Mouse (Mus musculus): ENCODE measurements around the gene Spdye4c. TPM values are rescaled to one million over a fixed set of nuclear protein-coding genes. Genes with fewer than 3 reads are reported as not detected.

Gene Spdye4c
- polyA plus RNA-seq, 1 experiment from 2014 or later, result not detected

DNA sequence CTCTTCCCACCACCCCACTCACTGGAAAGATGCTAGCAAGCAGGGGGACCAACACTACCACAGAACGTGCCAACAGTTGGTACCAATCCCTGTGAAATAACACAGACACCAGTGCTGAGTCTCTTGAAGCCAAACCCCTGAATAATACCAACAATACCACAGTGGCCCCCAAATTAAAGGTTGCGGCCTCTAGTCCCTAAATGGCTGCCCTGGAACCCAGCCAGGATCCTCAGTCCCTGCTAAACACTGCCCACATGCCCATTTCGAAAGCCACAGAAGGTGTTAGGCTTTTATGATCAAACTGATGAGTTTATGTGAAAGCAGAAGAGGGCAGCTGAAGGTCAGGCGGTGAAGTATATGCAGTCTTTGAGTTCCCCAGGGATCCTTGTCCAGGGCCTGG is 20.0 kb upstream of the Spdye4c start:
- DNase-seq (ENCODE audit: low spot score) (no peak), ATAC-seq (ENCODE audit: insufficient number of reproducible peaks, low FRiP score, low TSS enrichment, low read depth) (no peak)
- H3K9ac ChIP-seq (ENCODE audit: low read length), result no peak overlapping the region
- H3K27ac ChIP-seq (replicated peaks; ENCODE audit: low read depth, low read length), result no peak overlapping the region
- no peaks in the 10 kb centered on the region for H3K9me3 ChIP-seq (ENCODE audit: control insufficient read depth, low read length)
- H3K27me3 ChIP-seq (ENCODE audit: control insufficient read depth, insufficient read depth, low read length), result no peaks in the 10 kb centered on the region
- H3K4me1 ChIP-seq (ENCODE audit: control insufficient read depth, insufficient read depth, low read length), result no peaks in the 10 kb centered on the region
- H3K4me2 ChIP-seq (ENCODE audit: low read depth, severe bottlenecking), result no peak overlapping the region
- H3K4me3 ChIP-seq (ENCODE audit: low read depth, low read length), result no peak overlapping the region
- WGBS, result 63% methylated on average over 4 of the region's 4 CpGs
- H3K36me3 ChIP-seq (ENCODE audit: control insufficient read depth, insufficient read depth, low read length), result no peaks in the 10 kb centered on the region

GRCm38 (mm10) chr2:128572726-128573624 is 18.0 kb upstream of the Spdye4c start:
- no peaks in the 10 kb centered on the region for H3K27me3 ChIP-seq (ENCODE audit: control insufficient read depth, insufficient read depth, low read length)
- H3K4me2 ChIP-seq (ENCODE audit: low read depth, severe bottlenecking), result no peak overlapping the region
- WGBS, result 53% methylated on average over 16 of the region's 16 CpGs
- no peak overlapping the region for H3K4me3 ChIP-seq (ENCODE audit: low read depth, low read length)
- no peak overlapping the region for H3K27ac ChIP-seq (replicated peaks; ENCODE audit: low read depth, low read length)
- no peak overlapping the region for H3K9ac ChIP-seq (ENCODE audit: low read length)
- no peaks in the 10 kb centered on the region for H3K4me1 ChIP-seq (ENCODE audit: control insufficient read depth, insufficient read depth, low read length)
- no peaks in the 10 kb centered on the region for H3K9me3 ChIP-seq (ENCODE audit: control insufficient read depth, low read length)
- DNase-seq (ENCODE audit: low spot score) (peak; percentile 92), ATAC-seq (ENCODE audit: insufficient number of reproducible peaks, low FRiP score, low TSS enrichment, low read depth) (no peak; the same call in 1 of the 2 replicates)
- no peaks in the 10 kb centered on the region for H3K36me3 ChIP-seq (ENCODE audit: control insufficient read depth, insufficient read depth, low read length)

DNA sequence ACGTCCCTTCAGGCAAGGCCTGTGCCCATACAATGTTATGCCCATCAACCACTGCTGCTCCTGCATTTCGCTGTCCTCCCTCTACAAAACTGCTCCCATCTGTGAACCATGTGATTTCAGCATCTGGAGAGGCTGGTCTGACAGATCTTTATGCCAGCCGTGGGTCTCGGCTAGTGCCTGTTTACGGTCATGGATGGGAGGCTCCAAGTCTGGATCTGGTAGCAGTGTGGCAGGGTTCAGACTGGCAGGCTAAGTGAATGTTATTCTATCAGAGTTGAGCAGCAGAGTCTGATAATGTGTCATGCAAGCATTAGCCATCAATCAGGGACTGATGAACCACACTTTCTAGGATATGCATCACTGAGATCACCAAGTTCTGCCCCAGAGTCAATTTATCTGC is 8.1 kb upstream of the Spdye4c start:
- 64% methylated on average over 5 of the region's 5 CpGs for WGBS
- Histone ChIP-seq H3K27ac (replicated peaks; ENCODE audit: low read depth, low read length) (no peak overlapping the region), H3K9ac (ENCODE audit: low read length) (no peak overlapping the region), H3K4me3 (ENCODE audit: low read depth, low read length) (no peak overlapping the region), H3K36me3 (ENCODE audit: control insufficient read depth, insufficient read depth, low read length) (no peaks in the 10 kb centered on the region), H3K4me1 (ENCODE audit: control insufficient read depth, insufficient read depth, low read length) (no peaks in the 10 kb centered on the region), H3K27me3 (ENCODE audit: control insufficient read depth, insufficient read depth, low read length) (no peaks in the 10 kb centered on the region), H3K4me2 (ENCODE audit: low read depth, severe bottlenecking) (no peak overlapping the region), H3K9me3 (ENCODE audit: control insufficient read depth, low read length) (no peaks in the 10 kb centered on the region)
- ATAC-seq (ENCODE audit: insufficient number of reproducible peaks, low FRiP score, low TSS enrichment, low read depth) (no peak), DNase-seq (ENCODE audit: low spot score) (no peak)

- Histone ChIP-seq H3K27me3 (ENCODE audit: control insufficient read depth, insufficient read depth, low read length) (no peaks in the 10 kb centered on the region), H3K9ac (ENCODE audit: low read length) (no peak overlapping the region), H3K27ac (replicated peaks; ENCODE audit: low read depth, low read length) (no peak overlapping the region), H3K4me3 (ENCODE audit: low read depth, low read length) (no peak overlapping the region), H3K36me3 (ENCODE audit: control insufficient read depth, insufficient read depth, low read length) (no peaks in the 10 kb centered on the region), H3K4me1 (ENCODE audit: control insufficient read depth, insufficient read depth, low read length) (no peaks in the 10 kb centered on the region), H3K9me3 (ENCODE audit: control insufficient read depth, low read length) (no peaks in the 10 kb centered on the region), H3K4me2 (ENCODE audit: low read depth, severe bottlenecking) (no peak overlapping the region)
- ATAC-seq (ENCODE audit: insufficient number of reproducible peaks, low FRiP score, low TSS enrichment, low read depth) (no peak), DNase-seq (ENCODE audit: low spot score) (no peak)
- 92% methylated on average over 7 of the region's 7 CpGs for WGBS
These were observed 1.3 kb downstream of the Spdye4c start for GRCm38 (mm10) chr2:128592301-128592700.

- DNase-seq (ENCODE audit: low spot score), result no peak
- Histone ChIP-seq H3K27me3 (ENCODE audit: control insufficient read depth, insufficient read depth, low read length) (no peaks in the 10 kb centered on the region), H3K36me3 (ENCODE audit: control insufficient read depth, insufficient read depth, low read length) (no peaks in the 10 kb centered on the region), H3K4me1 (ENCODE audit: control insufficient read depth, insufficient read depth, low read length) (no peaks in the 10 kb centered on the region), H3K4me3 (ENCODE audit: low read depth, low read length) (no peak overlapping the region), H3K9ac (ENCODE audit: low read length) (no peak overlapping the region), H3K9me3 (ENCODE audit: control insufficient read depth, low read length) (no peaks in the 10 kb centered on the region), H3K27ac (replicated peaks; ENCODE audit: low read depth, low read length) (no peak overlapping the region), H3K4me2 (ENCODE audit: low read depth, severe bottlenecking) (no peak overlapping the region)
- ATAC-seq (ENCODE audit: insufficient number of reproducible peaks, low FRiP score, low TSS enrichment, low read depth), result no peak
- 37% methylated on average over 2 of the region's 2 CpGs for WGBS
These were observed 10.5 kb downstream of the Spdye4c start for GRCm38 (mm10) chr2:128601534-128601933.

DNA sequence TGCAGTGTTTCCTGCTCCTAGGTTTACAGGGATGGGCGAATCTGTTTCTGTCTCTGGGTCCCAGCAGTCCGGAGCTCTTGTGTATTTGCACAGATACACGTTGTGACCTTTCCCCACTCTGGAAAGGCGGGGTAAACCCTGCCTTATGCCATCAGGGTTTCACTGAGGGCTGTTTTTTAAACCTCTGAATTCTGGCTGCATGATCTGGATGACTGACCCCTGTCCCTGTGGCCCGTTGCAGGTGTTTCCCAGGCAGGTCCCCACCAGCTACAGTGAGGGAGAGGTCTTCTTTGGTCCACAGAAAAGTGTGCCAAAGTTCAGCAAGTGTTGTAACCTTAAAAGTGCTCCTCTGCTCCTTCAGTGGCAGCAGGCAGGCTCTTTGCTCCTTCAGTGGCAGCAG is 18.3 kb downstream of the Spdye4c start:
- peaks cover 15% of the 10 kb centered on the region for H3K36me3 ChIP-seq (ENCODE audit: control insufficient read depth, insufficient read depth, low read length)
- no peak overlapping the region for H3K9ac ChIP-seq (ENCODE audit: low read length)
- no peak overlapping the region for H3K27ac ChIP-seq (replicated peaks; ENCODE audit: low read depth, low read length)
- DNase-seq (ENCODE audit: low spot score) (no peak), ATAC-seq (ENCODE audit: insufficient number of reproducible peaks, low FRiP score, low TSS enrichment, low read depth) (no peak)
- H3K27me3 ChIP-seq (ENCODE audit: control insufficient read depth, insufficient read depth, low read length), result no peaks in the 10 kb centered on the region
- H3K9me3 ChIP-seq (ENCODE audit: control insufficient read depth, low read length), result no peaks in the 10 kb centered on the region; the same call in 1 of the 2 replicates
- H3K4me1 ChIP-seq (ENCODE audit: control insufficient read depth, insufficient read depth, low read length), result no peaks in the 10 kb centered on the region
- WGBS, result 87% methylated on average over 5 of the region's 5 CpGs
- no peak overlapping the region for H3K4me2 ChIP-seq (ENCODE audit: low read depth, severe bottlenecking)
- H3K4me3 ChIP-seq (ENCODE audit: low read depth, low read length), result no peak overlapping the region

DNA sequence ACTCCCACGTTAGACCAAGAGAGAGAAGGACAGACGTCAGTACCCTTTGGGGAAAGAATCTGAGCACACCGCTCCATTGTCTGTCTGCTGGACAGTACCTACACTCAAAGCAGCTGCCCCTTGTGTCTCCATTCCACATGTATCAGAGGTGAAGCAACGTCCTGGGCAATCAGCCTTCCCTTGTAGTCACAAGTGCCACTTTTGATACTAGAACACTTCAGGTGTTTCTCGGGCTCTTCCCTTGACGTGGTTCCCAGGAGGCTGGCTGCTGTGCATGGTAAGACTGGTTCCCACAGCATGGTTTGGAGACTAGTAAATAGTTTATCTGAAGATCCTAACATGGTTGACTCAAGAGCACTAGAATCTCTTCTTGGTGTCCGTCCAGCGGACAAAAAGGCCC is 20.2 kb downstream of the Spdye4c start:
- Histone ChIP-seq H3K36me3 (ENCODE audit: control insufficient read depth, insufficient read depth, low read length) (peaks cover 22% of the 10 kb centered on the region), H3K27ac (replicated peaks; ENCODE audit: low read depth, low read length) (no peak overlapping the region), H3K4me1 (ENCODE audit: control insufficient read depth, insufficient read depth, low read length) (no peaks in the 10 kb centered on the region), H3K27me3 (ENCODE audit: control insufficient read depth, insufficient read depth, low read length) (no peaks in the 10 kb centered on the region), H3K4me3 (ENCODE audit: low read depth, low read length) (no peak overlapping the region), H3K9me3 (ENCODE audit: control insufficient read depth, low read length) (no peaks in the 10 kb centered on the region; the same call in 1 of the 2 replicates), H3K4me2 (ENCODE audit: low read depth, severe bottlenecking) (no peak overlapping the region), H3K9ac (ENCODE audit: low read length) (no peak overlapping the region)
- ATAC-seq (ENCODE audit: insufficient number of reproducible peaks, low FRiP score, low TSS enrichment, low read depth), result no peak
- 93% methylated on average over 8 of the region's 8 CpGs for WGBS
- DNase-seq (ENCODE audit: low spot score), result no peak

- DNase-seq (ENCODE audit: low spot score) (no peak), ATAC-seq (ENCODE audit: insufficient number of reproducible peaks, low FRiP score, low TSS enrichment, low read depth) (no peak)
- peaks cover 29% of the 10 kb centered on the region for H3K36me3 ChIP-seq (ENCODE audit: control insufficient read depth, insufficient read depth, low read length)
These were observed 21.3 kb downstream of the Spdye4c start for GRCm38 (mm10) chr2:128612275-128612674.

More at GRCm38 (mm10) chr2:128612275-128612674, 21.3 kb downstream of the Spdye4c start:
- H3K9me3 ChIP-seq (ENCODE audit: control insufficient read depth, low read length), result no peaks in the 10 kb centered on the region
- no peaks in the 10 kb centered on the region for H3K27me3 ChIP-seq (ENCODE audit: control insufficient read depth, insufficient read depth, low read length)
- no peak overlapping the region for H3K27ac ChIP-seq (replicated peaks; ENCODE audit: low read depth, low read length)
- H3K9ac ChIP-seq (ENCODE audit: low read length), result no peak overlapping the region
- no peak overlapping the region for H3K4me3 ChIP-seq (ENCODE audit: low read depth, low read length)
- H3K4me2 ChIP-seq (ENCODE audit: low read depth, severe bottlenecking), result no peak overlapping the region
- 95% methylated on average over 7 of the region's 7 CpGs for WGBS
- no peaks in the 10 kb centered on the region for H3K4me1 ChIP-seq (ENCODE audit: control insufficient read depth, insufficient read depth, low read length)

Data from limb, embryonic 11.5 days (tissue).